Mouse (Mus musculus): ENCODE data around the gene Cnksr3. TPM values are rescaled to one million over a fixed set of nuclear protein-coding genes. Genes with fewer than 3 reads are reported as not detected.

The Cnksr3 gene
- polyA plus RNA-seq (2012; fragmentation: generic; extraction: Trizol) = 10 to 100 TPM in 1 of 2 experiments, 1 to 10 TPM in 1; 3.2 to 11.2 TPM

GRCm38 (mm10) chr10:7211696-7212482, at the start of gene Cnksr3:
Gene Cnksr3, minus strand, starts transcription at chr10:7212237.

Other genes with a start within 250 kb of the Cnksr3 start
- gene Ipcef1, start 159.8 kb downstream of the Cnksr3 start, polyA plus RNA-seq (2012; fragmentation: generic; extraction: Trizol) = under 1 TPM in 1 of 2 experiments, not detected in 1; 0.05 TPM

Data from C3H10T1/2 (cell line).